Mouse (Mus musculus) hindbrain, embryonic 15.5 days (tissue): ENCODE measurements at regions not wholly inside any gene's neighbourhood (a gene's known extent, or its start where the extent isn't known, plus 50 kb on each side); places are given as distances from the start of the nearest gene placed in this dataset.
A peak's percentile ranks its signal among the peaks of the same experiment; 100 is the strongest.
"Not testable (repeated sequence)": the region's sequence is repeated elsewhere in the genome, so short reads cannot be mapped to it uniquely, and the experiment has no call there.

Source experiments
- ATAC-seq: fragments of 200-750 bp; cut with Nextera tagmentation; 2 replicates; pipeline ENCODE4 v1.8.0; 2017; ENCODE audit warnings: low read depth, moderate number of reproducible peaks, moderate TSS enrichment; ENCODE audit not compliant: low FRiP score
- H3K27ac ChIP-seq: fragments of 300-500 bp; sonication (generic); replicated peaks from 2 replicates; pipeline ENCODE4 v1.5.1; 2015; ENCODE audit warnings: mild to moderate bottlenecking, inconsistent platforms
- H3K27me3 ChIP-seq: fragments of 300-500 bp; sonication (generic); 2 replicates; pipeline ENCODE4 v1.6.1; 2015; ENCODE audit warnings: control low read depth, inconsistent platforms
- H3K36me3 ChIP-seq: fragments of 300-500 bp; sonication (generic); 2 replicates; pipeline ENCODE4 v1.6.1; 2015; ENCODE audit warnings: control low read depth, inconsistent platforms
- H3K4me1 ChIP-seq: fragments of 300-500 bp; sonication (generic); replicated peaks from 2 replicates; pipeline ENCODE4 v1.6.1; 2015; ENCODE audit warnings: control low read depth, inconsistent platforms
- H3K4me2 ChIP-seq: fragments of 300-500 bp; sonication (generic); 2 replicates; pipeline ENCODE4 v1.6.1; 2015; ENCODE audit warnings: moderate library complexity, mild to moderate bottlenecking, inconsistent platforms
- H3K4me3 ChIP-seq: fragments of 300-500 bp; sonication (generic); 2 replicates; pipeline ENCODE4 v1.5.1; 2015; ENCODE audit warnings: mild to moderate bottlenecking, inconsistent platforms
- H3K9ac ChIP-seq: fragments of 300-500 bp; sonication (generic); 2 replicates; pipeline ENCODE4 v1.6.1; 2015; ENCODE audit warnings: inconsistent platforms
- H3K9me3 ChIP-seq: fragments of 300-500 bp; sonication (generic); 2 replicates; pipeline ENCODE4 v1.6.1; 2016; ENCODE audit warnings: control low read depth, inconsistent platforms
- WGBS: fragments of 180-500 bp; shearing (Covaris S2); methylation state at CpG from one replicate; pipeline ENCODE4 v1.1.7; 2015; 5-methylcytosine and 5-hydroxymethylcytosine counted together

DNA sequence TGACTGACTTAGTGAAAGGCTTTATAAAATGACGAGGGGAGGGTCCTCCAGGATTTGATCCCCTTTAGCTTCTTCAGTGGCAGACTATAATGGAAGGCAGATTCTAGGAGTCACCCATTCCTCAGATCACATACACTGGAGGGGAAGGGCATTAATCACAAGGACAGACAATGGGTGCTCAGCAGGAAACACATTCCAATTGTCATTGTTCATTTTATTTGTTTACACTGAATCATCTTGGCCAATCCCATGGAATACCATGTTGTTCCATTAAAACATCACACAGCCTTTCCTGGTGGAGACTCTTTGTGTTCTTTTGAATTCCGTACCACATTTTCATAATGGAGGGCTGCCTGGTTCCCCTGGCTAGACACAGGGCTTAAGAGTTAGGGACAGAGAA lies 368.5 kb downstream of the Sec16b start:
- ATAC-seq, result no peak
- Histone ChIP-seq H3K4me1 (peaks cover 3% of the 10 kb centered on the region; the same call in 1 of the 2 replicates), H3K36me3 (no peaks in the 10 kb centered on the region), H3K4me2 (no peak overlapping the region), H3K27me3 (no peaks in the 10 kb centered on the region), H3K9ac (no peak overlapping the region), H3K9me3 (no peaks in the 10 kb centered on the region), H3K27ac (no peak overlapping the region), H3K4me3 (no peak overlapping the region)
- 56% methylated on average over 2 of the region's 2 CpGs for WGBS

DNA sequence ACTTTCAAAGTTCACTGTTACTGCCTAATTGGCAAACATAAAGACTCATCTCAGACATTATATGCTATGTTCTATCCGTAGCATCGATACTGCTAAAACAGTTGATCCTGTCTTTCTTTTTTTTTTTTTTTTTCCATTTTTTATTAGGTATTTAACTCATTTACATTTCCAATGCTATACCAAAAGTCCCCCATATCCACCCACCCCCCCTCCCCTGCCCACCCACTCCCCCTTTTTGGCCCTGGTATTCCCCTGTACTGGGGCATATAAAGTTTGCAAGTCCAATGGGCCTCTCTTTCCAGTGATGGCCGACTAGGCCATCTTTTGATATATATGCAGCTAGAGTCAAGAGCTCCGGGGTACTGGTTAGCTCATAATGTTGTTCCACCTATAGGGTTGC lies 370.6 kb downstream of the Sec16b start:
- not testable (repeated sequence) for H3K9me3 ChIP-seq, H3K27me3 ChIP-seq, H3K27ac ChIP-seq, H3K4me2 ChIP-seq, H3K4me3 ChIP-seq, H3K9ac ChIP-seq, ATAC-seq, H3K36me3 ChIP-seq, H3K4me1 ChIP-seq
- WGBS, result 100% methylated on average over 2 of the region's 4 CpGs

DNA sequence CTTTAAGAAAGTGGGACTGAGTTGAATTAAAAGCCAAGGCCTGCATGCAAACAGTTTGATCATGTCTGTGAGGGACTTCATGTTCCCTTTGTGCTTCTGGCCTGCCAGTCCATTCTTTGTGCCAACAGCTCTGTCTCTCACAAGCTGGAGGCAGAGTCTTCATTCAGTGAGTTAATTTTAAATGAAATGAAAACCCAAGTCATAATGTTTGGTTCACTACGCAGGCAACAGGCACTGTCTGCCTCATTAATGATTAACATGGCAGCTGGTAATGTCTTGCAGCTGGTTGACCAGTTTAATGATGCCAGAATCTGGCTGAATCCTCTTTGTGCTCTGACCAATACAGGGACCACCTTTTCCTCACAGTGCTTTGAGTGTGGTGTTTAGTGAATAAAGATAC lies 380.6 kb downstream of the Sec16b start:
- Histone ChIP-seq H3K27ac (no peak overlapping the region), H3K27me3 (no peaks in the 10 kb centered on the region), H3K9ac (no peak overlapping the region), H3K36me3 (no peaks in the 10 kb centered on the region), H3K4me2 (no peak overlapping the region), H3K4me1 (no peaks in the 10 kb centered on the region), H3K9me3 (no peaks in the 10 kb centered on the region), H3K4me3 (no peak overlapping the region)
- ATAC-seq, result no peak
- WGBS, result 28% methylated on average over 1 of the region's 1 CpGs

DNA sequence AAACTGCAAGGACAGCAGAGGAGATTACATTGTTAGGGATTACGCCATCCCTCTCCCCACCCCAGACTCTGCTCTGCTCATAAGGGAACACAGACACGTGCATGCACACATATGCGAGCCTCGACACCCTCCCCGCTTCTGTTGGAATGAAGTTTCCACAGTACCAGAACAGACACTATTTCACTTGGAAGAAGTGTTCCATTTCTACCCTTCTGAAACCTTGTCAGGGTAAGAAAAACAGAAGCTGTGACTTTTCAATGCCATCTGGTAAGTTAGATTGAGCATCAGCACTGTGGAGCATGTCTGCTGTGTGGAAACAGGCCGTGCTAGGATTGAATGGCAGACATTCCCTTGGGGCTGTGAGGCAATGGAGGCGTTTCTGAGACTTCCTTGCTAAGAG lies 382.0 kb downstream of the Sec16b start:
- Histone ChIP-seq H3K4me1 (no peaks in the 10 kb centered on the region), H3K27me3 (no peaks in the 10 kb centered on the region), H3K27ac (no peak overlapping the region), H3K4me2 (no peak overlapping the region), H3K9ac (no peak overlapping the region), H3K36me3 (no peaks in the 10 kb centered on the region), H3K4me3 (no peak overlapping the region), H3K9me3 (no peaks in the 10 kb centered on the region)
- ATAC-seq, result no peak
- WGBS, result 76% methylated on average over 7 of the region's 7 CpGs

DNA sequence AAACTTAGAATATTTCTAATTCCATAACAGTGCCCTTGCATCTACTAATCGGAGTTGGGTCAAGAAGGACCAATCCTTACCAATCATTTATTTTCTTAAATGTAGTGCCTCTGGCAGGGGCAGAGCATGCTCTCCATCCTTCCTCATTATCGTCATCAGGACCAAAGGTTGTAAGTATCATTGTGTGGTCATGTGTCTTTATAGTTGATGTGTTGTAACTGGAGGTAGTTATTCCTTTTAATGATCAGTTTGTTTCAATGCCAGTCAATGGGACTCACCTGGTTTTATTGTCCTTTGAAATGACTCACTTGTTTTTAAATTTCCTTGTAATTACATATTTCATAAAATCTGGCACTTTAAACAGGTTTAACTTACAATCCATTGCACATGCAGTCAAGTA lies 399.6 kb downstream of the Sec16b start:
- WGBS, result 89% methylated on average over 2 of the region's 2 CpGs
- no peak overlapping the region for H3K4me2 ChIP-seq
- H3K9ac ChIP-seq, result no peak overlapping the region
- no peaks in the 10 kb centered on the region for H3K4me1 ChIP-seq
- no peaks in the 10 kb centered on the region for H3K27me3 ChIP-seq
- H3K4me3 ChIP-seq, result no peak overlapping the region
- no peak for ATAC-seq
- H3K36me3 ChIP-seq, result no peaks in the 10 kb centered on the region
- H3K27ac ChIP-seq, result no peak overlapping the region
- no peaks in the 10 kb centered on the region for H3K9me3 ChIP-seq

DNA sequence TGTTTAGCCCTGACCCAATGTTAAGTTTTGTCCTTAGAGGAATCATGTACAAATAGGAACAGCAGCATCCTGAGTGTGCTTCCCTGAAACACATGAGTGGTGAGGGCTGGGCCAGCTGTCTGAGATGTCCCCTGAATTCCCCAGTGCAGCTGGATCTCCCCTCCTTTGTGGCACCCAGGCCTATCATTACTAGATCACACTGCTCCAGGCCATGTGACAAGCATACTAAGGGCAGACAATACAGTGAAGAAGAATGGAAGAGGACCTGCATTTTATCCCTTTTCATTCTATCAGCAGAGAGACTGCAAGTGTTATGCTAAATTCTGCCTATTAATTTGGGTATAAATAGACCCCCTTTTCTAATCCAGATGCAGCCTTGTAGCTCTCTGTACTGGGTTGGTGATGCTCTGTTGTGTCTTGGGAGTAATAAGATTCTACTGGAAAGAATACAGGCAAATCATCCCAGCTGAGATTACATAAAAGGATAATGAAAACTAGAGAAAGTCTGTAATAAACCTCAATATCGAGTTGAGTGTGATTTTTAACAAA lies 418.3 kb downstream of the Brinp2 start:
- ATAC-seq, result no peak
- H3K9me3 ChIP-seq, result no peaks in the 10 kb centered on the region

DNA sequence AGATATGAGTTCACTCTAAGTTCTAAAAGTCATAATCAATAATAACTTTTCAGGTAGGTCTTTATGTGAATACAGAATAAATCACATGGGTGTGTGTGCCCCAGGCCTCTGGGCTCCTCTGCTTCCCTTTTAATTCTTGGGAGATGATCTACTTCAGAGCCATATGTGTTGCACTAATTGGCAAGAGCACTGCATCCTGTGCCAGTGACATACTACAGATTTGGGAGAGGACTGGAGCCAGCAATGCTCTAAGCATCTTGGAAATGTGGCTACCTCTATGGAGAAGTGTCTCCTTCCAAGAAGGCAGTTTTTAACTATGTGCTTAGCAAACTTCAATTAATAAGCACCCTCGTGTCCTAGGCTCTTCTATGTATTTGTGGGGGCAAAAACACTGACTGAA lies 416.6 kb downstream of the Brinp2 start:
- Histone ChIP-seq H3K9me3 (no peaks in the 10 kb centered on the region), H3K9ac (no peak overlapping the region), H3K4me3 (no peak overlapping the region), H3K36me3 (no peaks in the 10 kb centered on the region), H3K4me1 (no peaks in the 10 kb centered on the region), H3K4me2 (no peak overlapping the region), H3K27me3 (no peaks in the 10 kb centered on the region), H3K27ac (no peak overlapping the region)
- ATAC-seq, result no peak
- WGBS, result 66% methylated on average over 1 of the region's 1 CpGs

More for the DNA sequence above, 418.3 kb downstream of the Brinp2 start:
- Histone ChIP-seq H3K4me2 (no peak overlapping the region), H3K4me1 (no peaks in the 10 kb centered on the region), H3K27me3 (no peaks in the 10 kb centered on the region), H3K4me3 (no peak overlapping the region), H3K9ac (no peak overlapping the region), H3K36me3 (no peaks in the 10 kb centered on the region), H3K27ac (no peak overlapping the region)
- WGBS, result 45% methylated on average over 1 of the region's 1 CpGs

DNA sequence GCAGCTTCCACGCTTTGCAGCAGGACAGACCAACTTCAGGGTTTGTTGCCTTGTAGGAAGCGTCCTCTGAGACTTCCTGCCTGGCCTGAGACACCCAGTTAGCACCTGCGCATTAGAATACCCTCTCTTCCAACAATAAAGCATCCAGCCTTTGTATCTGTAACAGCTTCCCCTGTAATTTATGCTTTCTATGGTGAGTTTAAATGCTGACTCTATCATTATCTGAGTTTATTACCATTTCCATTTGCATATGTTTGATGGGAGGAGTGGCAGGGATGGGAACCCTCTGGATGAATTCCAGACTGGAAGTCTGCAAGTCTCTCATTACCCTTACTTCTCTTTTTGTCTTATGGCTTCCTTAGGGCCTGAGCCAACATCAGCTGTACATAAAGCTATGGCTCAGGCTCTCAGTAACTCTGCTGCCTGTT lies 415.8 kb downstream of the Brinp2 start:
- H3K4me1 ChIP-seq, result no peaks in the 10 kb centered on the region
- WGBS, result 42% methylated on average over 3 of the region's 3 CpGs
- H3K4me3 ChIP-seq, result no peak overlapping the region
- no peak overlapping the region for H3K9ac ChIP-seq
- H3K36me3 ChIP-seq, result no peaks in the 10 kb centered on the region
- no peaks in the 10 kb centered on the region for H3K27me3 ChIP-seq
- H3K9me3 ChIP-seq, result no peaks in the 10 kb centered on the region
- no peak for ATAC-seq
- H3K4me2 ChIP-seq, result no peak overlapping the region
- no peak overlapping the region for H3K27ac ChIP-seq

DNA sequence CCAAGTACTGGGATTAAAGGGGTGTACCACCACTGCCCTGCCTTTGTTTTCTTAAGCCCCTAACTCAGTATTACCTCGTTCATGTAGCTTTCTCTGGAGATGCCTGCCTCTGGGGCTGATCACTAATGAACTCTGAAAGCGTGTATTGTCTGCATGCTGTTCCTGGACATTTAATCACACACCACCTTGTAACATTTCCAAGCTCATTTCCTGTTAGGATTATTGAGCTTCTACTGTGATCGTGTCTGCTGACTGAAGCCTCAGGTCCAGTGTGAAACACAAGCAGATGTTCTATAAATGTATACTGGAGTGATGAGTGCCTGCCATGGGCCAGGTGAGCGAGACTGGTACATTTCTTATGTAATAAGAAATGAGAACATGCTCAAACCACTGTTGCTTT lies 398.6 kb downstream of the Brinp2 start:
- no peak for ATAC-seq
- Histone ChIP-seq H3K4me1 (no peaks in the 10 kb centered on the region), H3K9me3 (no peaks in the 10 kb centered on the region), H3K4me2 (no peak overlapping the region), H3K27ac (no peak overlapping the region), H3K4me3 (no peak overlapping the region), H3K27me3 (no peaks in the 10 kb centered on the region), H3K9ac (no peak overlapping the region), H3K36me3 (no peaks in the 10 kb centered on the region)
- 57% methylated on average over 4 of the region's 4 CpGs for WGBS

DNA sequence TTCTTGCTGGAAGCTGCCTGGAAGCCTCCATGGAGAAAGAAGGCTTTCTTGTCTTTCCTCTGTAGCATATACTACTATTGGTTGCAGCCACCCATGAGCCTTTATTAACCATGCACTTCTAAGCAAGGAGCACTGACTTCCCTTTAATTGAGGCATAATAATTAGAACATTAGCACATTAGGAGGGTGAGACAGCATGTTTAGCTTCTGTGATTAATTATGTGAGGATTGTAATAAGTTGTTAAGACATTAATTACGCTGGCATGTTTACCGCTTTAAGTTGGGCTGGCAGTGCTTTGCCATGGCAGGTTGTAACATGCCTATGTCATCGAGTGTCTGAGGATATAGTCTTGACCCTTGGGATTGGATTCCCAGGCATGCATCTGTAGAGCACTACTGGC lies 391.7 kb downstream of the Brinp2 start:
- Histone ChIP-seq H3K36me3 (no peaks in the 10 kb centered on the region), H3K9me3 (no peaks in the 10 kb centered on the region), H3K9ac (no peak overlapping the region), H3K4me1 (no peaks in the 10 kb centered on the region), H3K4me3 (no peak overlapping the region), H3K27me3 (no peaks in the 10 kb centered on the region), H3K4me2 (no peak overlapping the region), H3K27ac (no peak overlapping the region)
- 75% methylated on average over 3 of the region's 3 CpGs for WGBS
- no peak for ATAC-seq

DNA sequence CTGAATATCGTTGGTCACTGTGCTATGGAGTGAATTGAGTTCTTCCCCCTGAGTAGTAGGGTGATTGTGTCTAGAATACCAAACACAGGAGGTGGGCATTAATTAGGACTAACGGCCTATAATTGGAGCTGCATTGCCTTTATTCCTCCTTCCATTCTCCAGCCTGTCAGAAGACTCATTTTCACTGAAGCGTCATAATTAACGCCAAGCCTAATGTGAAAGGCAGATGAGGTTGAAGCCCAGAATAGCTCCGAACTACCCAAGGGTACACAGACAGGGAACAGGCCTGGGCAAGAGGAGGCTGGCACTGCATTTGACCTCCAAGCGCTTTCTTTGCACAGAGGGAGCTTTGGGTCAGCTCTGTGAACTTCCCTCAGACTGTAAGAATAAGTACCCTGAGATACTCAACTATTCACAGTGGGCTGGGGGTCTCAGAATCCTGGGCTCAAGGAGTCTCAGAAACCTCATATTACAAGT lies 386.5 kb downstream of the Brinp2 start:
- Histone ChIP-seq H3K4me2 (no peak overlapping the region), H3K36me3 (no peaks in the 10 kb centered on the region), H3K9ac (no peak overlapping the region), H3K27ac (no peak overlapping the region), H3K27me3 (no peaks in the 10 kb centered on the region), H3K4me1 (peaks cover 4% of the 10 kb centered on the region; the same call in 1 of the 2 replicates), H3K4me3 (no peak overlapping the region), H3K9me3 (no peaks in the 10 kb centered on the region)
- 30% methylated on average over 6 of the region's 6 CpGs for WGBS
- peak; percentile 45; the same call in 1 of the 2 replicates for ATAC-seq

DNA sequence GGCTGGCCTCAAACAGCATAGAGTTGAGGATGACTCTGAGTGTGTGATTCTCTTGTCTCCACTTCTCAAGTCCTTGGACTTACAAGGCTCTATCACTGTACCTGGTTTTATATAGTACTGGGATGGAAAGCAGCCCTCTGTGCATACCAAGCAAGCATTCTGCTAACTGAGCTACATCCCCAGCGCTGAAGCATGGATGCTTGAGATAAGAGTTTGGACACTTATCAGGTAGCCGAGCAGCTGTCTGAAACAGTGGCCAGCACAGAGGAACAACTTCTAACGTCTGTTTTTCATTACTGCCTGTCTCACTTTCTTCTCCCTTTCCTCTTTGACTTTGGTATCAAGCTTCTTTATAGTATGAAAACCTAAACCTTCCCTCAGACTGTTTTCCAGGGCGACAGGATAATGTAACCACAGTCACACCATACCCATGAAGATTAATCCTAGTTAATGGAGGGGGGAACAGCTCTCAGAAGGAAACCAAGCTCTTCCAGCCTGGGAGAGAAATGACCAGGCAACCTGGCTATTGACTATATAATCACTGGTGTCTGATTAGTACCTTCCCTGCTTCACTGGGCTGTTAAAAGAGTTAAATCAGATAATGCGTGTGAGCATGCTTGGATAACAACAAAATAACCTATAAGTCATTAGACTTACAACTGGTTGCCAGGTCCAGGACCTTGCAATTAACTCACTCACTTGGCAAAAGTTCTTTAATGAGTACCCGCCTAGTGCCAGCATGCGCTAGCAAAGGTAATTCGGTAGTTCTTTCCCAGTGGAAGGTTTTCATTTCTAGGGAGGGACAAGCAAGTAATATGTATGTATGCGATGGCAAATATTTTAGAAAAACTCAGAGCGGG lies 382.5 kb downstream of the Brinp2 start:
- Histone ChIP-seq H3K36me3 (no peaks in the 10 kb centered on the region), H3K4me1 (peaks cover 4% of the 10 kb centered on the region; the same call in 1 of the 2 replicates), H3K4me2 (no peak overlapping the region), H3K9ac (no peak overlapping the region), H3K27ac (no peak overlapping the region), H3K27me3 (no peaks in the 10 kb centered on the region), H3K4me3 (no peak overlapping the region), H3K9me3 (no peaks in the 10 kb centered on the region)
- no peak for ATAC-seq
- WGBS, result 86% methylated on average over 10 of the region's 10 CpGs
